ENCODE assay signal across 11 mouse cellular contexts in genomic region chr9:67001506-67001905, GRCm38 (mm10). TPM values are rescaled to one million over a fixed set of nuclear protein-coding genes. Genes with fewer than 3 reads are reported as not detected.
DNase-seq lines count a peak whose midpoint lies in the region; ATAC-seq and TF ChIP-seq lines count a peak whose summit lies in the region.
"Had no signal": no experiment of that assay in that cellular context is flagged by ENCODE, and none has a peak within 500 bp of the region (broad histone marks: within the 10 kb centered on the region; RNA-seq: fewer than 3 reads in every experiment).

No protein-coding gene starts in this region.

- no peak overlapping the region for H3K4me2 ChIP-seq in hindbrain, postnatal 0 days (ENCODE audit: low read depth, low read length)
- 0 out of 2 replicates have a peak overlapping the region, but pooled peaks have one; percentile 26 for H3K4me2 ChIP-seq in CH12.LX (ENCODE audit: insufficient read depth, low read depth, poor library complexity, severe bottlenecking)
- no peak overlapping the region for H3K4me2 ChIP-seq in liver, embryonic 14.5 days (ENCODE audit: low read depth)
- H3K4me2 ChIP-seq: embryonic facial prominence, embryonic 12.5 days; hindbrain, embryonic 14.5 days; neural tube, embryonic 13.5 days had no signal

- 78% methylated on average over 4 of the region's 4 CpGs for WGBS in hindbrain, postnatal 0 days
- 81% methylated on average over 4 of the region's 4 CpGs for WGBS in hindbrain, embryonic 10.5 days
- 57% methylated on average over 4 of the region's 4 CpGs for WGBS in liver, embryonic 14.5 days (ENCODE audit: insufficient replicate concordance)
- 80% methylated on average over 4 of the region's 4 CpGs for WGBS in embryonic facial prominence, embryonic 10.5 days

- TF ChIP-seq RAD21 in CH12.LX (IDR thresholded peaks at IDR 0.05; ENCODE audit: low read depth, low read length): no peak
- TF ChIP-seq RAD21 in MEL (IDR thresholded peaks at IDR 0.05; ENCODE audit: low read depth, low read length): no peak

- no peak for TF ChIP-seq EP300 in CH12.LX (IDR thresholded peaks at IDR 0.05; ENCODE audit: low read length)
- no peak for TF ChIP-seq EP300 in MEL (IDR thresholded peaks at IDR 0.05; ENCODE audit: low read depth in 1 of 2, low read length in 2 of 2)
- no peak for TF ChIP-seq EP300 in liver, embryonic 14.5 days (IDR thresholded peaks at IDR 0.05; ENCODE audit: low read depth)

- no peaks in the 10 kb centered on the region for H3K79me2 ChIP-seq in CH12.LX (replicated peaks; ENCODE audit: control insufficient read depth, extremely low read depth, insufficient read depth, poor library complexity, severe bottlenecking)
- no peaks in the 10 kb centered on the region for H3K79me2 ChIP-seq in MEL (ENCODE audit: control insufficient read depth, insufficient read depth, low read length, poor library complexity)

- no peak for TF ChIP-seq POLR2A in CH12.LX (IDR thresholded peaks at IDR 0.05; ENCODE audit: low read depth, low read length)
- 0 out of 4 replicates have a peak, but pooled peaks of 1 of the 2 experiments have one; percentile 10 for TF ChIP-seq POLR2A in MEL (IDR thresholded peaks at IDR 0.05; ENCODE audit: control insufficient read depth in 1 of 2, insufficient read depth in 1 of 2, low read depth in 1 of 2, low read length in 2 of 2, poor library complexity in 1 of 2)

- H3K27me3 ChIP-seq in hindbrain, postnatal 0 days (ENCODE audit: insufficient read depth, low read length): no peaks in the 10 kb centered on the region
- H3K27me3 ChIP-seq in hindbrain, embryonic 10.5 days (ENCODE audit: insufficient read depth, poor library complexity, severe bottlenecking): no peaks in the 10 kb centered on the region
- H3K27me3 ChIP-seq in CH12.LX (replicated peaks) (no peaks in the 10 kb centered on the region), MEL (ENCODE audit: control insufficient read depth in 1 of 2, insufficient read depth in 2 of 2, low read length in 2 of 2) (no peaks in the 10 kb centered on the region)
- no peaks in the 10 kb centered on the region for H3K27me3 ChIP-seq in liver, embryonic 14.5 days (ENCODE audit: control insufficient read depth, insufficient read depth, low read length)
- no peaks in the 10 kb centered on the region for H3K27me3 ChIP-seq in embryonic facial prominence, embryonic 10.5 days (replicated peaks; ENCODE audit: low read depth, poor library complexity, severe bottlenecking)
- H3K27me3 ChIP-seq: embryonic facial prominence, embryonic 12.5 days; neural tube, embryonic 13.5 days had no signal

- no peak for TF ChIP-seq CTCF in hindbrain, postnatal 0 days (IDR thresholded peaks at IDR 0.05; ENCODE audit: low read depth)
- TF ChIP-seq CTCF in CH12.LX (conservative IDR thresholded peaks at IDR 0.05 in 1 of 2, IDR thresholded peaks at IDR 0.05 in 1 of 2; ENCODE audit: low read depth in 2 of 2, low read length in 2 of 2): no peak
- TF ChIP-seq CTCF in MEL (IDR thresholded peaks at IDR 0.05 in 2 of 3, conservative IDR thresholded peaks at IDR 0.05 in 1 of 3; ENCODE audit: control insufficient read depth in 1 of 3, insufficient read depth in 1 of 3, low read depth in 2 of 3, low read length in 3 of 3, poor library complexity in 1 of 3, severe bottlenecking in 1 of 3): no peak; a peak in 1 of 6 replicates
- no peak for TF ChIP-seq CTCF in liver, embryonic 14.5 days (IDR thresholded peaks at IDR 0.05; ENCODE audit: low read depth)

- H3K9ac ChIP-seq in hindbrain, postnatal 0 days (replicated peaks; ENCODE audit: low read length): no peak overlapping the region
- no peak overlapping the region for H3K9ac ChIP-seq in CH12.LX (ENCODE audit: insufficient read depth, low read depth)
- peak overlapping the region; percentile 57 for H3K9ac ChIP-seq in MEL (ENCODE audit: control insufficient read depth, low read depth, low read length, poor library complexity, severe bottlenecking)
- H3K9ac ChIP-seq in liver, embryonic 14.5 days (replicated peaks): no peak overlapping the region
- H3K9ac ChIP-seq: embryonic facial prominence, embryonic 12.5 days; hindbrain, embryonic 14.5 days; neural tube, embryonic 13.5 days had no signal

- no peak for DNase-seq in hindbrain, postnatal 0 days (ENCODE audit: low spot score)
- DNase-seq in hindbrain, embryonic 10.5 days (ENCODE audit: low spot score): no peak
- DNase-seq in CH12.LX (ENCODE audit: extremely low read depth) (no peak), MEL (ENCODE audit: low read depth, low spot score) (peak; percentile 82)
- no peak for DNase-seq in liver, embryonic 14.5 days (ENCODE audit: low read depth in 3 of 3, low spot score in 3 of 3)
- DNase-seq in left cerebral cortex, postnatal 4 days: no peak
- DNase-seq in embryonic facial prominence, embryonic 10.5 days (ENCODE audit: low spot score): no peak

- ATAC-seq in hindbrain, postnatal 0 days: 0 out of 2 replicates have a peak, but pooled peaks have one; percentile 1
- 0 out of 2 replicates have a peak, but pooled peaks have one; percentile 3 for ATAC-seq in liver, embryonic 14.5 days (ENCODE audit: insufficient read depth)

- H3K4me1 ChIP-seq in hindbrain, postnatal 0 days (ENCODE audit: insufficient read depth, low read length): no peaks in the 10 kb centered on the region
- peaks cover 6% of the 10 kb centered on the region; the same call in 1 of the 2 replicates for H3K4me1 ChIP-seq in hindbrain, embryonic 10.5 days (replicated peaks)
- H3K4me1 ChIP-seq in CH12.LX (ENCODE audit: control insufficient read depth in 1 of 2, insufficient read depth in 2 of 2) (peaks cover 0 to 8% of the 10 kb centered on the region in 2 experiments; a peak in 2 of 4 replicates), MEL (ENCODE audit: control insufficient read depth in 1 of 2, insufficient read depth in 2 of 2, low read length in 2 of 2) (peaks cover 3 to 14% of the 10 kb centered on the region in 2 experiments; a peak in 3 of 4 replicates)
- H3K4me1 ChIP-seq in liver, embryonic 14.5 days (replicated peaks; ENCODE audit: control insufficient read depth in 2 of 2, insufficient read depth in 2 of 2, low read length in 1 of 2): peaks cover 3 to 9% of the 10 kb centered on the region in 2 experiments; a peak in 3 of 4 replicates
- H3K4me1 ChIP-seq in embryonic facial prominence, embryonic 10.5 days: peaks cover 17% of the 10 kb centered on the region

- dilution Hi-C loops in CH12.LX (cut with MboI; ENCODE audit: extremely low pct_ligation_motif_present, extremely low pct_unique_long_range_greater_than_20kb, low sequenced_read_pairs): no loop called here

- no peak overlapping the region for H3K4me3 ChIP-seq in hindbrain, postnatal 0 days (ENCODE audit: low read length)
- no peak overlapping the region for H3K4me3 ChIP-seq in hindbrain, embryonic 10.5 days
- H3K4me3 ChIP-seq in CH12.LX (replicated peaks in 1 of 3; ENCODE audit: low read depth in 2 of 3, low read length in 2 of 3, poor library complexity in 1 of 3) (no peak overlapping the region), MEL (ENCODE audit: control insufficient read depth in 1 of 2, insufficient read depth in 1 of 2, low read depth in 2 of 2, low read length in 2 of 2) (peak overlapping the region; percentile 47 to 56)
- no peak overlapping the region for H3K4me3 ChIP-seq in liver, embryonic 14.5 days (ENCODE audit: insufficient read depth in 1 of 2, low read depth in 2 of 2, low read length in 2 of 2)
- H3K4me3 ChIP-seq in embryonic facial prominence, embryonic 10.5 days: no peak overlapping the region
- H3K4me3 ChIP-seq: embryonic facial prominence, embryonic 12.5 days; midbrain, embryonic 10.5 days; neural tube, embryonic 13.5 days had no signal

- no peaks in the 10 kb centered on the region for H3K9me3 ChIP-seq in hindbrain, postnatal 0 days (ENCODE audit: low read length)
- H3K9me3 ChIP-seq in hindbrain, embryonic 10.5 days: no peaks in the 10 kb centered on the region
- H3K9me3 ChIP-seq in CH12.LX (replicated peaks; ENCODE audit: low read length) (no peaks in the 10 kb centered on the region), MEL (replicated peaks; ENCODE audit: insufficient read depth, low read length) (no peaks in the 10 kb centered on the region)
- no peaks in the 10 kb centered on the region for H3K9me3 ChIP-seq in liver, embryonic 14.5 days (ENCODE audit: control insufficient read depth, low read length)
- no peaks in the 10 kb centered on the region for H3K9me3 ChIP-seq in embryonic facial prominence, embryonic 10.5 days
- H3K9me3 ChIP-seq: embryonic facial prominence, embryonic 12.5 days; midbrain, embryonic 10.5 days; neural tube, embryonic 13.5 days had no signal

- H3K36me3 ChIP-seq in hindbrain, postnatal 0 days (ENCODE audit: insufficient read depth, low read length): no peaks in the 10 kb centered on the region
- no peaks in the 10 kb centered on the region for H3K36me3 ChIP-seq in hindbrain, embryonic 10.5 days
- H3K36me3 ChIP-seq in CH12.LX (replicated peaks in 1 of 2; ENCODE audit: control insufficient read depth in 1 of 2, insufficient read depth in 1 of 2, low read length in 1 of 2) (no peaks in the 10 kb centered on the region), MEL (ENCODE audit: control insufficient read depth in 1 of 2, insufficient read depth in 2 of 2, low read length in 2 of 2) (peaks cover 0 to 7% of the 10 kb centered on the region in 2 experiments; a peak in 2 of 4 replicates)
- H3K36me3 ChIP-seq in liver, embryonic 14.5 days (replicated peaks; ENCODE audit: control insufficient read depth, insufficient read depth, low read depth): no peaks in the 10 kb centered on the region
- H3K36me3 ChIP-seq in embryonic facial prominence, embryonic 10.5 days (replicated peaks): no peaks in the 10 kb centered on the region
- H3K36me3 ChIP-seq: embryonic facial prominence, embryonic 12.5 days; midbrain, embryonic 10.5 days; neural tube, embryonic 13.5 days had no signal

- H3K27ac ChIP-seq in hindbrain, postnatal 0 days: 0 out of 2 replicates have a peak overlapping the region, but pooled peaks have one; percentile 15
- H3K27ac ChIP-seq in hindbrain, embryonic 10.5 days: no peak overlapping the region
- H3K27ac ChIP-seq in CH12.LX (ENCODE audit: insufficient read depth, low read depth) (no peak overlapping the region), MEL (ENCODE audit: control insufficient read depth, low read depth, low read length) (peak overlapping the region; percentile 87)
- no peak overlapping the region for H3K27ac ChIP-seq in liver, embryonic 14.5 days
- no peak overlapping the region for H3K27ac ChIP-seq in embryonic facial prominence, embryonic 10.5 days (replicated peaks)
- H3K27ac ChIP-seq: embryonic facial prominence, embryonic 12.5 days; hindbrain, embryonic 14.5 days; midbrain, embryonic 10.5 days; neural tube, embryonic 13.5 days had no signal

- intact Hi-C loops in left cerebral cortex, postnatal 4 days (cut with DNase I): loop anchor here (5.0 kb wide), 1 partner anchor 41 kb away; no protein-coding TSS in a partner anchor

- in situ Hi-C loops in CH12.LX (cut with MboI; ENCODE audit: low pct_ligation_motif_present, low pct_unique_long_range_greater_than_20kb, low sequenced_read_pairs): loop anchor here (5.0 kb wide), 1 partner anchor 41 kb away; no protein-coding TSS in a partner anchor

RNA-seq across cellular contexts. Expression of gene Lactb, which starts 26.2 kb away (rescaled TPM):
- total RNA-seq in hindbrain, postnatal 0 days (2014; rRNA removed): 13.1 and 18.4 TPM in 2 replicates
- polyA plus RNA-seq in hindbrain, postnatal 0 days (2015; fragmentation: Nextera tagmentation; extraction: Ambion mirVana): 12.8 and 15.2 TPM in 2 replicates
- polyA plus RNA-seq in hindbrain, embryonic 10.5 days (2016; fragmentation: Nextera tagmentation; extraction: Ambion mirVana): 8.6 and 9.4 TPM in 2 replicates
- total RNA-seq in CH12.LX (2012; rRNA removed) (14.6 and 14.7 TPM in 2 replicates), CH12.LX (2014; rRNA removed) (23.7 and 24.5 TPM in 2 replicates), MEL (2012; rRNA removed) (27.0 and 28.9 TPM in 2 replicates)
- polyA plus RNA-seq in CH12.LX (2012; ENCODE audit: insufficient read length, low read depth) (29.4 and 31.6 TPM in 2 replicates), MEL (2012; ENCODE audit: insufficient read depth in 1 of 2, insufficient read length in 2 of 2, low read depth in 1 of 2, low replicate concordance in 2 of 2, missing spikeins in 1 of 2) (100 to 1,000 TPM in 1 of 2 experiments, 10 to 100 TPM in 1; 36.9 to 108 TPM)
- polyA plus RNA-seq in liver, embryonic 14.5 days (2012; rRNA removed): 3.8 and 5.6 TPM in 2 replicates
- 6.8 and 7.7 TPM in 2 replicates for polyA plus RNA-seq in liver, embryonic 14.5 days (2014; fragmentation: Nextera tagmentation; extraction: Ambion mirVana)
- 10 to 100 TPM; 15.9 to 19.4 TPM for total RNA-seq in left cerebral cortex, postnatal 4 days (2021)
- polyA plus RNA-seq in embryonic facial prominence, embryonic 10.5 days (2016; fragmentation: Nextera tagmentation; extraction: Ambion mirVana): 9.0 and 9.8 TPM in 2 replicates

RNA-seq across cellular contexts. Expression of gene Tpm1, which starts 47.7 kb away (rescaled TPM):
- total RNA-seq in hindbrain, postnatal 0 days (2014; rRNA removed): 98.8 and 120 TPM in 2 replicates
- polyA plus RNA-seq in hindbrain, postnatal 0 days (2015; fragmentation: Nextera tagmentation; extraction: Ambion mirVana): 177 and 180 TPM in 2 replicates
- 293 and 315 TPM in 2 replicates for polyA plus RNA-seq in hindbrain, embryonic 10.5 days (2016; fragmentation: Nextera tagmentation; extraction: Ambion mirVana)
- total RNA-seq in CH12.LX (2012; rRNA removed) (34.6 and 34.9 TPM in 2 replicates), CH12.LX (2014; rRNA removed) (63.1 and 67.2 TPM in 2 replicates), MEL (2012; rRNA removed) (38.2 and 56.5 TPM in 2 replicates)
- polyA plus RNA-seq in CH12.LX (2012; ENCODE audit: insufficient read length, low read depth) (178 and 213 TPM in 2 replicates), MEL (2012; ENCODE audit: insufficient read depth in 1 of 2, insufficient read length in 2 of 2, low read depth in 1 of 2, low replicate concordance in 2 of 2, missing spikeins in 1 of 2) (100 to 1,000 TPM in 1 of 2 experiments, not detected in 1; 113 TPM)
- polyA plus RNA-seq in liver, embryonic 14.5 days (2012; rRNA removed): 49.2 and 87.4 TPM in 2 replicates
- polyA plus RNA-seq in liver, embryonic 14.5 days (2014; fragmentation: Nextera tagmentation; extraction: Ambion mirVana): 113 and 116 TPM in 2 replicates
- 100 to 1,000 TPM; 147 to 152 TPM for total RNA-seq in left cerebral cortex, postnatal 4 days (2021)
- 331 and 369 TPM in 2 replicates for polyA plus RNA-seq in embryonic facial prominence, embryonic 10.5 days (2016; fragmentation: Nextera tagmentation; extraction: Ambion mirVana)

RNA-seq across cellular contexts. Expression of gene Rps27l, which starts 55.6 kb away (rescaled TPM):
- 61.0 and 101 TPM in 2 replicates for total RNA-seq in hindbrain, postnatal 0 days (2014; rRNA removed)
- polyA plus RNA-seq in hindbrain, postnatal 0 days (2015; fragmentation: Nextera tagmentation; extraction: Ambion mirVana): 258 and 271 TPM in 2 replicates
- 708 and 733 TPM in 2 replicates for polyA plus RNA-seq in hindbrain, embryonic 10.5 days (2016; fragmentation: Nextera tagmentation; extraction: Ambion mirVana)
- 593 and 709 TPM in 2 replicates for total RNA-seq in CH12.LX (2012; rRNA removed)
- 1,628 and 1,755 TPM in 2 replicates for total RNA-seq in CH12.LX (2014; rRNA removed)
- polyA plus RNA-seq in CH12.LX (2012; ENCODE audit: insufficient read length, low read depth): 694 and 715 TPM in 2 replicates
- 502 and 524 TPM in 2 replicates for total RNA-seq in MEL (2012; rRNA removed)
- polyA plus RNA-seq in MEL (2012; ENCODE audit: insufficient read depth in 1 of 2, insufficient read length in 2 of 2, low read depth in 1 of 2, low replicate concordance in 2 of 2, missing spikeins in 1 of 2): 100 to 1,000 TPM in 1 of 2 experiments, not detected in 1; 469 TPM
- 176 and 238 TPM in 2 replicates for polyA plus RNA-seq in liver, embryonic 14.5 days (2012; rRNA removed)
- polyA plus RNA-seq in liver, embryonic 14.5 days (2014; fragmentation: Nextera tagmentation; extraction: Ambion mirVana): 612 and 652 TPM in 2 replicates
- total RNA-seq in left cerebral cortex, postnatal 4 days (2021): 10 to 100 TPM; 59.1 to 67.5 TPM
- 777 and 806 TPM in 2 replicates for polyA plus RNA-seq in embryonic facial prominence, embryonic 10.5 days (2016; fragmentation: Nextera tagmentation; extraction: Ambion mirVana)

Comparison
In these comparisons a context has a peak if more than half of its experiments do, and no peak if none do; other contexts are left out.
1. H3K27ac ChIP-seq: peak in hindbrain, postnatal 0 days (single experiment) and MEL (single experiment); none in hindbrain, embryonic 10.5 days (single experiment), CH12.LX (single experiment), liver, embryonic 14.5 days (single experiment) and embryonic facial prominence, embryonic 10.5 days (single experiment).
2. H3K4me3 ChIP-seq: peak in MEL (2 of 2); none in hindbrain, postnatal 0 days (single experiment), hindbrain, embryonic 10.5 days (single experiment), CH12.LX (0 of 3), liver, embryonic 14.5 days (0 of 2) and embryonic facial prominence, embryonic 10.5 days (single experiment).